Mouse (Mus musculus): ENCODE measurements at regions not wholly inside any gene's neighbourhood (a gene's known extent, or its start where the extent isn't known, plus 50 kb on each side); places are given as distances from the start of the nearest gene placed in this dataset.

DNA sequence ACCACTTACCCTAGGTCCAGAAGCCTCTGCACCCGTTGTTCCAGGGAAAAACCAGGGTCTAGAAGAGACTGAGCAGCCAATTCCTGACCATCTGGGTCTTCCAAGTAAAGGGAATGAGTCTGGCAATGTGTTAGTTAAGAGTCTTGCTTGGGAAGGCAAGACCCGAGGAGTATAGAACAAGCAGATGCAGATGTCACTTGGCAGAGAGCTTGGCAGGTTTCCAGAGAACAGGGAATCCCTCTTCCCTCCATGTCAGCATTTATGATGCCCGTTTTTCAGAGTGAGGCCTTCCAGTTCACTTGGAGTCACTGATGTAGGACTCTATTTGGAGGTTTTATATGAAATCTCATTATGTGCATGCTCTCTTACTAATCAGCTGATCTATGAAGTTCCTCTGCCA, 231.1 kb downstream of the Bcl2 start:
- peak; percentile 21 for DNase-seq (ENCODE audit: low read depth)

DNA sequence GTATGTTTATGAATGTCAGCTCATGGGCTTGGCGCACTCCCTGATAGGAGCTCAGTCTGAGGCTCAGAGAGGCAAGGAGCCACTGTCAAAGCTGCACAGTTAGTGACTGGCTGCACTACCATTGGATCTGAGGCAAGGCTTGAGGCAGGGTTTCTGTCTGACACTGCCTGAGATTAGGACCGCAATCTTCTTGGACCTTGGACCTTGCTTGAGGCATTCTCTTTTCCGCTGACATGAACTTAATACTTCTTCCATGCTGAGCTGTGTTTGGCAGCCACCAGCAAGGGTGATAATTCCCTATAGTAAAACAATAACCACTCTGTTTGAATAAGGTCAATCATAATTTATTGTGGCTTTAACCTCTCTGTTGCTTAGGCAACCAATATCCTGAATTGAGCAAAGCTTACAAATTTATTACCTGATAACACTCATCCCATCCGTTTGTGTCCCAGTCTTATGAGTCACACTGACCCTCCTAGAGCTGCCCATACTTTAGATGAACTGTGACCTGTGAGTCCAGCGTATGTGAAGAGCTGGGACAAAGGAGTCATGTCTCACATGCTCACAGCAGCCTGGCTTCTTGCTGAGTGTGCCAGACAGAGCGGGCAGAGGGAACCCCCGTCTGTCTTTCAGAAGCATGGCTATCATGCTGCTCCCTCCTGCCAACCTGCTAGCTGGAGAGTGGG, 236.3 kb downstream of the Bcl2 start:
- DNase-seq (ENCODE audit: low read depth), result peak; percentile 14

DNA sequence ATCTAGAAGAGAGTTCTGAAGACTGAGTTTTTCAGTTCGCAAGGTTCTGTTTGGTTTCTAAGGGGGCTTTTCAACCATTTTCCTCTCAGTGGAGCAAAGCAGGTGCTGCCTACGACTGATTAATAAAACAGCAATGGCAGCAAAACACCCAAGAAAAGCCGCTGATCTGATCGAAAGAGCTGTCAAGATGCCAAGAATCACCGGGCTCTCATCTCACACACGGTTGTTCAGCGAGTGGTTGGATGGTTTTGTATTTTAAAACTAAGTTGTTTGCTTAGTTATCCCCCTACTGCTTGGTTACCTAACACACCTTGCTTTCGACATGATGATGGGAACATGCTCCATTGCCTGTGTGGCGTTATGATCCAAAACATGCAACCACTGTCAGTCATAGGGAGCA, 246.1 kb downstream of the Bcl2 start:
- DNase-seq (ENCODE audit: low read depth), result no peak

DNA sequence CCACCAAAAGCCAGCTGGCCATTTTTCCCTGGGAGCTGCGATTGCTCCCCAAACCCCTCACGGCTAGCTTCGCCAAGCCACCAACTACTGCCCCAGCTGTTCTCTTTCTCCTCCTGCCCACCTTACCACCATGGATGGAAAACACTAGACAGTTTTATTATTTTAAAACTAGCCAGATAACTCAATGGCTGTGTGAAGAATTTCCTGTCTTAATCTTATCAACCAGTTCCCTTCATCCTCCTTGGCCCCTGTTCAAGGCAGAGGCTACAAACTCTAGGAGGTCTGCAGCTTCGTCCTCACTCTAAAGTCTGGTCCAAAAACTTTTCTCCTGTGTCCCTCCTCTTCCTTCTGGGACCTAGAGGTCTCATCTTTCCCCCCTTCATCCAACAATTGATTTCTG, 247.4 kb downstream of the Bcl2 start:
- DNase-seq (ENCODE audit: low read depth), result no peak

DNA sequence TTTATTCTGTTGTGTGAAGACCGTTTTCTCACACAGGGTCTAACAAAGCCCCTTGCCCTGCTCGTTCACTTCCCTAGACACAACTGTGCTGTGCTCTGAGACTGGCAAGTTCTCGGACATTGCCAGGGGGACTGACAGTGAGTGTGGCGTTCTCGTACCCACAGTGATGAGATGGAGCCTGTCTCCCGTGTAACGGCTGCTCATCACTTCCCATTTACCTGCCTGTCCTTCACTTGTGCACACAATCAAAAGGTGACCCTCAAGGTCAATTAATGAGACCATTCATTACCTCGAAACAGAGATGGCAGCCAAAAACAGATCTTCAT, 248.1 kb downstream of the Bcl2 start:
- DNase-seq (ENCODE audit: low read depth), result no peak

DNA sequence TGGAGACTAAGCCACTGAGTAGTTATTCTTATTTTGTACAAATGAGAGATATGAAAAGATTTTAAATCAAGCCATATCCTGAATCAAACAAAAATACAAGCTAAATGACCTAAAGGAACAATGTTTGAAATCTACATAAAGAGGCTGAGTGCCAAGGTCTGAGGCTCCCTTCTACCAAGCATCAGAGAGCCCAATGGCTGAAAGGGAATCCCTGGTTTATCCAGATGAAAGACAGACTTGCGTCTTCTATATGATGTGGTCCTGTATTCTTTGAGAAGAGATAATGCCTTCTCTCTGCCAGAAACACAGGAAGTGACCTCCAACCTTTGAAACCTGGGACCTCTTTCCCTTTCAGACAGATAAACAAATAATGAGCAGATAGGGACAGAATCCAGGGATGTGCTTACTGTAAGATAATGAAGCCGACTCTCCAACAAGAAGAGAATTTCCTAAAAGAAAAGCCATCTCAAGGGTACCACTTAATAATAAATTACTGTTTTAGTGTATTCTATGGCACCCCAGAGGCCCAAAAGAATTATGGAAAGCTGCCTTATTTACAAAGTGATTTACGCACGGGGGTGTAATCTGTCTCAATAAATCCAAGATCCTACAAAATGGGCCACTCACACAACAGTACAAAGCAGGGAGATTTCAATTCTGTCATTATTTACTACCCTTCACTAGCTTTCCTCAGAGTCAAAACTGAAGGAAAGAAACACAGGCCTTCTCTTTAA, 248.7 kb downstream of the Bcl2 start:
- DNase-seq (ENCODE audit: low read depth), result no peak

DNA sequence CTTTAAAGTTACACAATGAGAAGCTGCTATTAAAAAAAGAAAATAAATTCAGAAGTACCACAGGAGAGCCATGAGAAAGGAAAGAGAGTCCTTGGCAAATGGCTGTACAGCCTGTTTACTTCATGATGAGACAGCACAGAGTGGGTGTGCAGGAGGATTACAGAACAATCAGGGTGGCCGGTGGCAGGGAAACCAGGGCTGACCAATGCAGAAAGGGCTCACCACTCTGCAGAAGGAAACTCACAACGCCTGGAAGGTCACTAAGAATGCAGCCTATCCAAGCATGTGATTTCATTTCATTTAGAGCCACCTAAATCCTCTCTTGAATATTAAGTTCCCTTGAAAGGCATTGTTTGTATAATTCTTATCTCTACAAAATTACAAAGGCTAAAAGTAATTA, 249.3 kb downstream of the Bcl2 start:
- DNase-seq (ENCODE audit: low read depth), result no peak

DNA sequence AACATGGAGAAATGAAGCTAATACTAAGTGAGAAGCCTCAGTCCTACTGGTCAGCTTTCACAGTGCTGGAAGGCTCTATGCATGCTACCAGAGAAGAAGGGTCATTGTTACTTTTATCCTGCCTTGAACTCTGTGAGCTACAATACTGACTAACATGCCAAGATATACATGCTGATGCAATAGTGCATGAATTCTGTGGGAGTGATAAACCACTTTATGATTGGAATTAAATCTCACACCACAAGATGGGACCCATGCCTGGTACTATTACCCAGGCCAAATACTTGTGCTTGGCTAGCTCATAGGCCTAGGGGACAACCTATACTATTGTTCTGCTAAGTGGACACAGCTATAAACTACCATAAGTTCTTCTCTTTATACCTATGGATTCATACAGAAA, 251.5 kb downstream of the Bcl2 start:
- peak; percentile 30 for DNase-seq (ENCODE audit: low read depth)

DNA sequence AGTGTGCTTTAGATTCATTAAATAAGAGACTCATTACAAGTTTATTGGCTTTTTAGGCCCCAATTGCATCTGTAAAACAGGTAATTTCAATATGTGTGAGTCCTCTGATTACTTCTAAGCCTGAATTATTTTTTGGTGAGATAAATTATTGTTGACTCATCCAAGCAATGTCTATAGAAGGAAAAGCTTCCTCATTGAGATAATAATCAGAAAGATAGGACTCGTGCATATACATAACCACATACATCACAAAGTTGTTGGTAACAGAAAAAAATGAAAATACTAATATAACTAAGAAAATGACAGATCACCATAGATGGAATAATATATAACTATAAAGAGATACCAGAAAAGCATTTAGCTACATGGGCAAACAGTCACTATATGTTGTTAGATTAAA, 252.0 kb downstream of the Bcl2 start:
- DNase-seq (ENCODE audit: low read depth), result no peak

DNA sequence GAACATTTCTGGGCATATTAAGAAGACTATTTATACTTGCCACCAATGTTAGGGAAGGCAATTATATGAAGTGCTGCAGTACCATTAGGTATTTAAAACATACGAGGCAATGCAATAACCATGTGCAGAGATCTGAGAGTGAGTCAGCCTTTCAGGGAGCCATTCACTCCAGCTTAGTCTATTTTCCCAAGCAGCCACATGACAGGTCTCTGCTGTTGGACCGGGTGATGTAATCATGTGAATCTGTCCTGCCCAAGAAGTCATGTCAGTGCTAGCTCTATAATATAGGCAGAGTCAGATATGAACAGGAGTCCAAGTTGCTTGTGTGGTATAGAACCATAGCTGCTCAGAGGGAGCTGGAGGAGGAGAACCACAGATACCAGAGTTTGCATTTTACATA, 253.1 kb downstream of the Bcl2 start:
- peak; percentile 56 for DNase-seq (ENCODE audit: low read depth)

DNA sequence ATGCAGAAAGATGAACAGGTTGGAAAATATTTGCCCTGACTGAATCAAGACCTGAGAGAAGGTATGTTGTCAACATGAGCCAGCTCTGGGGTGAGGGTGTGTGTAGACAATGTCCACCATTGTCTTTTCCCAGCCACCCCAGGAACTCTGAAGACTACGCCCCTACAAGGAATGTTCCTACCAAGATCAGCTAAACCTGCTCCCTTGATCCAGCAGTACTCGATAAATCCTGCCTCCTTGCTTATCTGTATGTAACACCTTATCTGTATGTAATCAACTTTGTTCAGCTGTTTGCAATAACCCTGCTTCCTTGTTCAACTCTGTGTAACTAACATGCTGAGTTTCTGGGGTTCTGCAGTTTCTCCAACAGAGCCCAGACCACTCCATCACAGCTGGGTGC, 264.3 kb downstream of the Bcl2 start:
- no peak for DNase-seq (ENCODE audit: low read depth)
